Mouse (Mus musculus) megakaryocyte-erythroid progenitor cell, adult 5-6 weeks (primary cell): ENCODE data around the gene Il1r1. TPM values are rescaled to one million over a fixed set of nuclear protein-coding genes. Genes with fewer than 3 reads are reported as not detected.

Experiments
- ATAC-seq: replicated peaks from 2 replicates; pipeline ENCODE4 v1.8.0; 2016; ENCODE audit warnings: mild to moderate bottlenecking, inconsistent platforms; ENCODE audit not compliant: severe bottlenecking, poor library complexity, low FRiP score, low TSS enrichment
- total RNA-seq, 2 experiments: library from RNA; stranded (forward) in 1 of 2; stranded (reverse) in 1 of 2; fragments of 200-1000, 215-1000 nt in 1 of 2; fragments of >200 nt in 1 of 2; fragmentation: Nextera tagmentation in 1 of 2; gene quantifications; 2 replicates each; pipeline ENCODE4 v1.2.3; 2014 to 2017

Il1r1 gene
- total RNA-seq, 2 experiments from 2014 or later = 2.7 to 3.1 TPM

DNA sequence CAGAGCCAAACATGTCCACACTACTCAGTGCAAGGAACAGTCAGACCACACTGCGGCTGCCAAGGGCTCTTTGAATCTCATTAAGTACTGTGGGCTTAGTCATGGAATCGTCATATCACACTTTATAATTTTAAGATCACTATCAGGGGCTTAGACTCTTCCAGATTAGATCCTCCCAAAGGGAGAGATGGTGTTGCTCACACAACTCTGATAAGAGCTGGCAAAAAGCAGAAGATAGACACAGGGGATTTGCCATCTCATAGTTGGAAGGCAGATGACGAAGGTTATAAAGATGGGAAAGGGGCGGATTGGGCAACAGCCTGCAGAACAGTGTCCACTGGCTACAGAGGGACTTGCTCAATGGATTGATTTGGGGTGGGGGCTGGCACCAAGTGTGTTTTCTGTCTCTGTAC lies 130.6 kb downstream of the Il1r1 start:
- no peak for ATAC-seq

DNA sequence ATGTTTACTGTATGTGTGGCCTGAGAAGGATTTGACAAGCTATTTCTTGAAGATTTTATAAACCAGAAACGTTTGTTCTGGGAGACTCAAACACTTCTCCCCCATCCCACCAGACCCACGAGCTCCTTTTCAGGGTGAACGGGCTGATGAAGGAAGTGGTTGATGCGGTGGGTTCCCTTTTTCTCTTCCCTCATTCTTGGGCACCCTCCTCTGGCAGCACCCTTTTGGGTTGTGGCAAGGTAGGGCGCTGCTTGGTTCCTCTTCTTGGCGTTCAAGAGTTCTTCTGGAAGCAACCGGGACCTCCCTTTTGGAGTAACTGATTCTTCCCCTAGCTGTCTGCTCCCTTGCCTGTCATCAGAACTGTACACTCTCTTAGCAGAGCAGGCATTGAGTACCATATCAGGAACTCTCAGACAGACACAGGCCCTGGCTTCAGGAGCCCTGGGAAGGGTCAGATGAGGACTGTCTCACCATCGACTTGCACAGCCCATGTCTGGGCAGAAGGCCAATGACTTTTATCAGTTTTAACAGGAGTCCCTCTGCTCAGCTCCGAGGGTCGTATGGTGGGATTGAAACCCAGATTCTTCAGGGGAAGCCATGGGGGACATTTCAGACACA lies 131.1 kb downstream of the Il1r1 start:
- ATAC-seq = peak; percentile 82

- no peak for ATAC-seq
These were observed 133.0 kb downstream of the Il1r1 start for GRCm38 (mm10) chr1:40357921-40358320.

DNA sequence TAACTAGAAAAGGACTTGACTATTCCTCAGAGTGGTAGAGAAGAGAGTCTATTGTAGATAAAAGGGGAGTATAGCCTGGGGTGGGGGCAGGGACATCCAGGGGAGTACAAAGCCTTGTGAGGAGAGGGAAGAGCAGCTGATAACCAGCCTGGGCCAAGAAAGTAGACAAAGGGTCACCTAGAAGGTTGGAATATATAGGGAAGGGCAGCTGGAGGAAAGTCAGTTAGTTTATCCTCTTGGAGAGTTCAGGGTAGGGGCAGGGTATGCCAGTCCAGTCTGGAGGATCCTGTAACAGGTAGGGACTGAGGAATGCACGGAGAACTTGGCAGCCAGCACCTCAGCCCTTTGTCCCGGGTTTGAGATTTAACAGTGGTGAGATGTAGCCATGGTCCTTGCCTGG lies 133.5 kb downstream of the Il1r1 start:
- no peak for ATAC-seq

DNA sequence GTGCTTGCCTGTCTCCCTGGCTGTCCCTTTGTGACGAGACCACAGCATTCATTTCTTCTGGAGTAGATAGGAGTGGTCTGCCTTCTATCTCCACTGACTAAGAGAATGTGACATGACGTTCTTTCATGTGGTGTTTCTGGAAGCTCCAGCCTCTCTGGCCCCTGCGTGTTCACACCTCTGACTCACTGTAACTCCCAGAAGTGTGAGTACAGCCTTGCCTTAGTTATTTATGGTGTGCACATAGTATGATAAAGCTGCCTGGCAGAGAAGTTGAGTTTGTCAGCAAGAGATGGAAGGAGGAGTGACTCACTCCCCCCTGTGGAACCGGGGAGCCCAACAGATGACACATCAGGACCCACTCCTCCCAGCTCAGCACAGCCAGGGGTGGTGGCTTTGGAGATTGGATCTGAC lies 133.9 kb downstream of the Il1r1 start:
- peak; percentile 55 for ATAC-seq

DNA sequence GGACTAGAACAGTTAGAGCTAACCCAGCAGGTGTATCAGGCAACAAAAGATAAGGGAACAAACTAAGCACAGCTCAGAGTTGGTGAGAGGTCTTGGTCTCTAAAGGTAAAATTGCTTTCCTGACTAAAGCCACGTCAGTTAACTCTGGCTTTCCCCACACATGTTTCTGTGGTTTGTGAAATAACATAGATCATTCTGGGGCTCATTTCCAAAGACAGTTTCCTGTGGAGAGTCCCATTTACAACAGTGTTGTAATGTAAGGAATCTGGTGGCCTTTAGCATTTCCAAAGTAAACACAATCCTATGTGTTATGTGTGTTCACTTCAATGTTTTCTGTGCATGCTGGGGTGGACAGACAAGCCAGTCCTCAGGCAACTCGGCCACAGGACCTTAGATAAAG lies 134.9 kb downstream of the Il1r1 start:
- ATAC-seq = peak; percentile 46

- no peak for ATAC-seq
These were observed 136.1 kb downstream of the Il1r1 start for GRCm38 (mm10) chr1:40360969-40361368.

GRCm38 (mm10) chr1:40361596-40361995 lies 136.7 kb downstream of the Il1r1 start:
- ATAC-seq = no peak

GRCm38 (mm10) chr1:40362784-40363183 lies 137.9 kb downstream of the Il1r1 start:
- no peak for ATAC-seq

Other genes with a start within 250 kb of the Il1r1 start
- gene Il1r2, start 151.0 kb upstream of the Il1r1 start, total RNA-seq (2014; fragmentation: Nextera tagmentation) = 3.6 TPM in 1 of 2 replicates, not detected in the other
- gene Il1r2, start 151.0 kb upstream of the Il1r1 start, total RNA-seq (2017) = 1.4 TPM in 1 of 2 replicates, not detected in the other
- 2.6 and 6.3 TPM in 2 replicates for gene Il1rl2, start 99.5 kb downstream of the Il1r1 start, total RNA-seq (2014; fragmentation: Nextera tagmentation)
- gene Il1rl2, start 99.5 kb downstream of the Il1r1 start, total RNA-seq (2017) = 1.2 and 6.3 TPM in 2 replicates
- 45.0 and 48.7 TPM in 2 replicates for gene Il1rl1, start 204.5 kb downstream of the Il1r1 start, total RNA-seq (2014; fragmentation: Nextera tagmentation)
- gene Il1rl1, start 204.5 kb downstream of the Il1r1 start, total RNA-seq (2017) = 92.0 and 97.4 TPM in 2 replicates
- 0.55 and 2.5 TPM in 2 replicates for gene Il18r1, start 240.5 kb downstream of the Il1r1 start, total RNA-seq (2014; fragmentation: Nextera tagmentation)
- 1.9 and 6.2 TPM in 2 replicates for gene Il18r1, start 240.5 kb downstream of the Il1r1 start, total RNA-seq (2017)